Mouse (Mus musculus) limb, embryonic 14.5 days (tissue): ENCODE data around the gene Pla2g12b. TPM values are rescaled to one million over a fixed set of nuclear protein-coding genes. Genes with fewer than 3 reads are reported as not detected.

ENCODE experiments used
- ATAC-seq: fragments of 200-750 bp; cut with Nextera tagmentation; 2 replicates; pipeline ENCODE4 v1.8.0; 2017; ENCODE audit warnings: low read depth, moderate number of reproducible peaks, moderate TSS enrichment; ENCODE audit not compliant: low FRiP score
- DNase-seq: peaks from one replicate; pipeline ENCODE4 v3.0.0-alpha.2; 2015; ENCODE audit warnings: low spot score
- H3K27ac ChIP-seq: fragments of 300-500 bp; sonication (generic); replicated peaks from 2 replicates; pipeline ENCODE4 v1.5.1; 2014; ENCODE audit warnings: low read depth, mild to moderate bottlenecking, low read length, moderate library complexity, mixed read lengths
- H3K27me3 ChIP-seq: fragments of 300-500 bp; sonication (generic); 2 replicates; pipeline ENCODE4 v1.6.1; 2014; ENCODE audit warnings: low read length, mixed read lengths; ENCODE audit not compliant: control insufficient read depth, insufficient read depth
- H3K36me3 ChIP-seq: fragments of 300-500 bp; sonication (generic); 2 replicates; pipeline ENCODE4 v1.6.1; 2014; ENCODE audit warnings: mild to moderate bottlenecking, low read length, moderate library complexity, mixed read lengths; ENCODE audit not compliant: control insufficient read depth, insufficient read depth
- H3K4me1 ChIP-seq: fragments of 300-500 bp; sonication (generic); 2 replicates; pipeline ENCODE4 v1.6.1; 2014; ENCODE audit warnings: antibody characterized with exemption, low read length, mixed read lengths; ENCODE audit not compliant: control insufficient read depth, insufficient read depth
- H3K4me2 ChIP-seq: fragments of 300-500 bp; sonication (generic); replicated peaks from 2 replicates; pipeline ENCODE4 v1.6.1; 2014; ENCODE audit warnings: low read depth, mild to moderate bottlenecking, low read length, moderate library complexity; ENCODE audit not compliant: severe bottlenecking
- H3K4me3 ChIP-seq: fragments of 300-500 bp; sonication (generic); replicated peaks from 2 replicates; pipeline ENCODE4 v1.5.1; 2014; ENCODE audit warnings: low read length
- H3K9ac ChIP-seq: fragments of 300-500 bp; sonication (generic); 2 replicates; pipeline ENCODE4 v1.6.1; 2014; ENCODE audit warnings: mild to moderate bottlenecking, low read depth, low read length, moderate library complexity; ENCODE audit not compliant: severe bottlenecking
- H3K9me3 ChIP-seq: fragments of 300-500 bp; sonication (generic); 2 replicates; pipeline ENCODE4 v1.6.1; 2016; ENCODE audit warnings: low read length; ENCODE audit not compliant: control insufficient read depth
- POLR2A ChIP-seq: fragments of 200-500 bp; IDR thresholded peaks from 2 replicates; pipeline ENCODE4 v1.8.0; 2012; ENCODE audit warnings: inconsistent platforms, mild to moderate bottlenecking, moderate library complexity, borderline replicate concordance; ENCODE audit not compliant: insufficient read depth, insufficient read length; ENCODE audit errors: extremely low read depth
- WGBS: fragments of 180-500 bp; shearing (Covaris S2); extraction: QIAGEN DNeasy Blood & Tissue Kit; methylation state at CpG from one replicate; pipeline ENCODE4 v1.1.7; 2014; 5-methylcytosine and 5-hydroxymethylcytosine counted together
- polyA plus RNA-seq, 2 experiments: library from polyadenylated mRNA; depleted of rRNA in 1 of 2; stranded (reverse) in 1 of 2; unstranded in 1 of 2; fragments of >200 nt; fragmentation: Nextera tagmentation in 1 of 2; extraction: Ambion mirVana in 1 of 2; gene quantifications; 2 replicates each; pipeline versions ENCODE4 v1.2.1 to v1.2.3; 2012 to 2014

The Pla2g12b gene
- polyA plus RNA-seq, 2 experiments, result not detected

DNA sequence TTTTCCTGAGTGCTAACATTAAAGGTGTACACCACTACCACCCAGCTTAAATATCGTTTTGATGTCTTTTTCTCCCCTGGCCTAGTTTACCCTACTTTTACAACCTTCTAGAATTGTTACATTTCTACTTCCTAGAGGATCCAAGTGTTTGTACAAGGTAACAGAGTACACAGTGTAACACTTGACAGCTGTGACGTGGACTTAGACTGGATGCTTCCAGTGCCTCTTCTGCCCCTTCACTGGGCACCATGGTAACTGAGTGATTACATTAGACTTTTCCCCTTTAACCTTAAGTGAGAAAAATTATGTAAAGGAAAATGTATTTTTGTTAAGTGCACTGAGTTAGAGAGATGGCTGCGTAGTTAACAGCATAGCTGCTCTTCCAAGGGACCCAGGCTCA lies 38.9 kb upstream of the Pla2g12b start:
- no peak overlapping the region for H3K9ac ChIP-seq
- no peaks in the 10 kb centered on the region for H3K9me3 ChIP-seq
- ATAC-seq (no peak), DNase-seq (no peak)
- H3K27ac ChIP-seq, result no peak overlapping the region
- H3K4me2 ChIP-seq, result no peak overlapping the region
- no peak overlapping the region for H3K4me3 ChIP-seq
- TF ChIP-seq POLR2A, result no peak
- no peaks in the 10 kb centered on the region for H3K4me1 ChIP-seq
- H3K27me3 ChIP-seq, result no peaks in the 10 kb centered on the region
- WGBS, result 88% methylated on average over 3 of the region's 3 CpGs
- peaks cover 91% of the 10 kb centered on the region for H3K36me3 ChIP-seq

DNA sequence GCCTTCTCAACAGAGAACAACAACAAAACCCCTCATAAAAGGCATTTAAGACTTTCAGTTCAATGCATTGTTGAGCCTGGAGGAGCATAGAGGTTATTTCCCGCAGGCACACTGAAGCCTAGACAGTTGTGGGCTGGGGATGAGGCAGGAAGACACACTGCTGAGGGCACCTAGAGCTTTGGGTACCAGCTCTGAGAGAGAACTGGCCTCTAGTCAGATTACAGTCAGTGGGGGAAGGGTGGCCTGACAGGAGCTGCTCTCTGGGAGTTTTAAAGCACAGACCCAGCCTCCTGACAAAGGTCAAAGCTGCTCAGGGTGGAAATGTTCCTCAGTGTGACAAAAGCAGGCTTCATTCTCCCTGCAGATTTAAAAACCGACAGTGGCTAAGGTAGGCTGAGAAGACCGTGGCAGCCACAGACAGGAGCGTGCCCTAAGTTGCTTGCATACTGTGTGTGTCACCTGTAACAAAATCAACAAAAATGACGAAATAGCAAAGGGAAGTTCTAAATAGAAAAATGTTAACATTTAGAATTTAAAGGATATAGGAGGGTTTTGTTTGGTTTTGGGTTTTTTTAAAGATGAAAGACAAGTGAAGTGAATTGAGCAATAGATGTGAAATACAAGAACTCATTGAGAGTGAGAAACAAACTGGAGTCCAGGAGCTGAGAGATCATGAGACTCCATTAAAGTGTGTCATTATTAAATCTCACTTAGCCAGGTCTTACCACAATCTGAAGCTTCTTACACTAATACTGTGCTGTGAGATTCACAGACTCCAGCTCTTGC lies 37.5 kb upstream of the Pla2g12b start:
- WGBS, result 85% methylated on average over 5 of the region's 5 CpGs
- ATAC-seq (no peak), DNase-seq (no peak)
- peaks cover 93% of the 10 kb centered on the region for H3K36me3 ChIP-seq
- no peak overlapping the region for H3K4me2 ChIP-seq
- no peaks in the 10 kb centered on the region for H3K27me3 ChIP-seq
- no peaks in the 10 kb centered on the region for H3K4me1 ChIP-seq
- no peak overlapping the region for H3K4me3 ChIP-seq
- H3K9me3 ChIP-seq, result no peaks in the 10 kb centered on the region
- no peak for TF ChIP-seq POLR2A
- H3K27ac ChIP-seq, result no peak overlapping the region
- no peak overlapping the region for H3K9ac ChIP-seq

DNA sequence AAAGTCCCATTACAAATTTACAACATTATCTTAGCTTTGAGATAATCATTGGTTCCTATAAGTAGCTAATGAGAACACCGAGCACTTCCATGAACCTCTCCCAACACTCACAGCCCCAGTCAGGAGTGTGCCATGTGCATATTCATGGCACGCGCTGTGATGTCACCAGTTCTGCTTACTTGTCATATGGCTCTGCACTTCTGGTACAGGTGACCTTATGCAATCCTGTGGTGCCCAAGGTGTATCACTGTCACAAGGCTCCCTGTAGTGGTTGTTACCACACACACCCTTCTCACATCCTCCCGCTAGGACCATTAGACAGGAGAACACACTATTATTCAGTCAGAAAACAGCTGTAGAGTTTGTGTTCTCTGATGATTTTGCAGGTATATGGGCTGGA lies 36.7 kb upstream of the Pla2g12b start:
- H3K4me1 ChIP-seq, result no peaks in the 10 kb centered on the region
- DNase-seq (no peak), ATAC-seq (no peak)
- no peaks in the 10 kb centered on the region for H3K27me3 ChIP-seq
- no peak overlapping the region for H3K4me2 ChIP-seq
- no peak overlapping the region for H3K9ac ChIP-seq
- no peak for TF ChIP-seq POLR2A
- H3K36me3 ChIP-seq, result peaks cover 93% of the 10 kb centered on the region
- no peaks in the 10 kb centered on the region for H3K9me3 ChIP-seq
- H3K27ac ChIP-seq, result no peak overlapping the region
- H3K4me3 ChIP-seq, result no peak overlapping the region
- 95% methylated on average over 4 of the region's 4 CpGs for WGBS

DNA sequence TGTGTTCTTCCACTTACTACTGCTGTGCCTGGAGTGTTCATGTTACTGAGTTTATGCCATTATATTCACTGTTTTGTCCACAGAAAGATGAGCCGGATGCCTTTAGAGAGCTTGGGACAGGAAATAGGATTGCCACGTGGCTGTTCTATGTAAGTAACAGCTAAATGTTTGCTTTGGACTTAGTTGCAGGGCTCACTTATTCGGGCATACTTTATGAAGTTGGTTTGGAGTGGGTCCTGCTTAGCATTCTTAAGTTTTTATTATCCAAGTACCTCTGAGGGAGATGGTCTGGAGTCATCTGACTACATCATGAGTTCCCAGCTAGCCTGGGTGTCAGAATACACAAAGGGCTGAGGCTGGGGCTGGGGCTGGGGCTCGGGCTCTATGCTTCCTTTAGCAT lies 36.3 kb upstream of the Pla2g12b start:
- ATAC-seq (no peak), DNase-seq (no peak)
- Histone ChIP-seq H3K9me3 (no peaks in the 10 kb centered on the region), H3K27ac (no peak overlapping the region), H3K4me3 (no peak overlapping the region), H3K36me3 (peaks cover 92% of the 10 kb centered on the region), H3K4me2 (no peak overlapping the region), H3K27me3 (no peaks in the 10 kb centered on the region), H3K9ac (no peak overlapping the region), H3K4me1 (no peaks in the 10 kb centered on the region)
- no peak for TF ChIP-seq POLR2A
- WGBS, result 73% methylated on average over 4 of the region's 4 CpGs

DNA sequence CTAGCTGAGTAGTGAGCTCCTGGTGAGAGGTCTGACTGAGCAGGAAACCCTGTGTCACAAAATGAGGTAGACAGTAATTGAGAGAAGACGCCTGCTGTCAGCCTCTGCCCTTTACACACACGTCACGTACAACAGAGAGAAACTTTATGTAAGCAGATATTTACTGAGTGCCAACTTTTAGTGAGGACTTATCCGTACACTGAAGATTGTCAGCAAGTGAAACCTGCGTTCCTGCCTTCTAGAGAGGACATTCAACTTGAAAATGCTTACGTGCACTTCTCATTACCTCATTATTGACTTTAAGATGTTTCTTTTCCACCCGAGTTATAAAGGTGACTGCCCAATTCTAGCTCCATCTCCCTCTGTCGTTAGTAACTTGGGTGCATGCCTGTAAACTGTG lies 34.7 kb upstream of the Pla2g12b start:
- no peak for TF ChIP-seq POLR2A
- Histone ChIP-seq H3K4me2 (no peak overlapping the region), H3K36me3 (peaks cover 92% of the 10 kb centered on the region), H3K4me1 (no peaks in the 10 kb centered on the region), H3K27me3 (no peaks in the 10 kb centered on the region), H3K9ac (no peak overlapping the region), H3K9me3 (no peaks in the 10 kb centered on the region), H3K4me3 (no peak overlapping the region), H3K27ac (no peak overlapping the region)
- WGBS, result 79% methylated on average over 8 of the region's 8 CpGs
- ATAC-seq, result no peak
- no peak for DNase-seq
